Mouse (Mus musculus): ENCODE measurements around the gene AC170998.1.
"Not testable (repeated sequence)": the region's sequence is repeated elsewhere in the genome, so short reads cannot be mapped to it uniquely, and the experiment has no call there.

AC170998.1 gene

DNA sequence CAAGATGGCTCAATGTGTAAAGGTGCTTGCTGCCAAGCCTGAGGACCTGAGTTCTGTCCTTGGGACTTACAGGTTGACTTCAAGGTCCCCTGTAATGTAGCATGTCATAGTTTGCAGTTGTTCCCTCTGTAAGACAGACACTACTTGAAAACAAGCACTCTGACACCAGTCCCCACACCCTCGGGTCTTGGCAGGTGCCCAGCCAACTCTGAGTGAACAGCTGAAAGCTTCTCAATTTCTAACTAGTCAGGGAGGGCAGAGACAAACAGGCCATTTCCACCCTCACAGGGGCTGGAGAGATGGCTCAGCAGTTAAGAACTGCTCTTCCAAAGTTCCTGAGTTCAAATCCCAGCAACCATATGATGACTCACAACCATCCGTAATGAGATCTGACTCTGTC, 31.6 kb downstream of the AC170998.1 start:
- DNase-seq (ENCODE audit: low spot score): no peak

DNA sequence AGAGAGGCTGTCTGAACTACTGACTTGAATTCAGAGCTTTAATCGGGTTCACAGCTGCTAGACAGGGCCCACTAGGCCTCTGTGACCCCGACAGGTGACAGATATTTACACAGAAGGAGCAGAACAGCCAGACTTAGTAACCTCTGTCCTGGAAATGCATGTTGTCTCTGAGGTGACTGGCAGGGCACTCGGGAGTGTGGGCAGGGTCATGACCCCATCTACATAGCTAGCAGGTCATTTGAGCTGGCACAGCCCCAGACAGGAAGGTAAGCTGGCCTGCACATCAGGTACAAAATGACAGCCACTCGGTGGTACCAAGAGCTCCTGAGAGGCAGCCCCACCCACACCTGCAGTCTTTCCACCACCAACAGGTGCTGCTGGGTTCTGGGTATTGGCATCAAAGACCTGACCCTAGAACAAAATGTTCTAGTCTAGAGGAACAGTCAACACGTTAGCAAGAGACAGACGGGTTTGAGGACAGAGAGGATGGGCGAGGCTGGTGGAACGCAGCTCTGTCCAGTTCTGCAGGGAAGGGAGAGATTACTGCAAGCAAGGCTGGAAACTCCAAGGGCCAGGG, 34.9 kb downstream of the AC170998.1 start:
- no peak for DNase-seq (ENCODE audit: low spot score)

DNA sequence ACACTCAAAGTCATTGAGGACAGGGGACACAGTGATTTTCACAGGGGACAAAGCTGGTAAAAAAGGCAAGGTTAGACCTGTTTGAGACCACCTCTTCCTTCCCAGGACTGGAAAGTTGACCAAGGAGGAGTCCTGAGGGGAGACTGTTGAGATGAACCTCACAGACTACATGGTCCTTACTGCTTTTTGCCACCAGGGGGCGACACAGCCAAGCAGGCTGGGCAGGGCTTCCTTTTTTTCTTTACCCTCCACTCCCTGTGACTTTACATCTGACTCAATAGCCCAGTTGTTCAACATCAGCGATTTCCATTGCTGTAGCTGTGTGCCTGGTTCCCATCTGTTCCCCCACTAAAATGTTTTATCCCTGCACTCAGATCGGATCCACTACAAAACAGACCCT, 36.0 kb downstream of the AC170998.1 start:
- peak; percentile 73 for DNase-seq (ENCODE audit: low spot score)

DNA sequence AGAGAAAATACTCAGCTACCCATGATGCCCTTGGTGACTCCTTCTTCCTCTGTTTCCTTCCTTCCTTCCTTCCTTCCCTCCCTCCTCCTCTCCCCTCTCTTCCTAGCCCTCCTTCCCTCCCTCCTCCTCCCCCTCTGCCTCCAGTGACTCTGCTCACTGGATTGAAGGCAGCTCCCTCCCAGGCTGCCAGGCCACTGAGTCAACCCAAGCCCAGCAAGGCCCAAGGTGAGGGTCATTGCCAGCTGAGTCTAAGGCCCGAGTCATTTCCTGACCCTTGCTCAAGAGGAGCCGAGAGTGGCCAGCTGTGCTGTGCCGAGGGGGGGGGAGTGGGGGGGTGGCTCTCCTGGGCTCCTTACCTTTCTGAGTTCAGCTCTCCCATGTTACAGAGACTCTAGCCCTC, 40.3 kb downstream of the AC170998.1 start:
- DNase-seq (ENCODE audit: low spot score): no peak

DNA sequence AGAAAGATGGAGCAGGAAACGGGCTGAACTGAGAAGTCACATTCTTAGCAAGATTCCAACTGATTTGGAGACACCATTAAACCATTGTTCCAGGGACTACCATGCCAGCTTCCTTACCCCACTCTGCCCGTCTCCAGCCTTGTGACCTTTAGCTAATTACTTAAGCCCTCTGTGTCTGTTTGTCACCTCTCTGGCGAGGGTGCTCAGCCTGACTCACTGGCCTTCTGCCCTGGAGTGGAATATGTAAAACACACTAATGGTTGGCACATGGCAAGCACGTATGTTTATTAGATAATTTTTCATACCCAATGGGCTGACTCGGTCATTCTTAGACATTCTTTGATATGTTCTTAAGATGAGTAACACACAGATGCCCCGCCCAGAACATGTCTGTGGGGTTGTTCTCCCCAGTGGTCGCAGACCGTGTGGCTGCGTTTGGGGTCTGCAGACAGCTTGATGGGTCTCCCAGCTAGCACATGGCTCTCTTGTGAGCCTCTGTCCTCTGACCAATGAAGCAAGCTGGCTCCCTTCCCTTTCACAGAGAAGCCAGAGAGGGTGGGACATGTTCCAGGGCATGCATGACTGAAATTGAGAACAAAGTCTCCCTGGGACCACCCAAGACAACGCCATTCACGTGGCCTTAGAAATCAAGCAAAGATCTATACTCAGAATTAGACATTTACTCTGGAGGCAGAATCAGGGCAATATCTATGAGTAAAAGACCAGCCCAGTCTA, 41.1 kb downstream of the AC170998.1 start:
- DNase-seq (ENCODE audit: low spot score): no peak

DNA sequence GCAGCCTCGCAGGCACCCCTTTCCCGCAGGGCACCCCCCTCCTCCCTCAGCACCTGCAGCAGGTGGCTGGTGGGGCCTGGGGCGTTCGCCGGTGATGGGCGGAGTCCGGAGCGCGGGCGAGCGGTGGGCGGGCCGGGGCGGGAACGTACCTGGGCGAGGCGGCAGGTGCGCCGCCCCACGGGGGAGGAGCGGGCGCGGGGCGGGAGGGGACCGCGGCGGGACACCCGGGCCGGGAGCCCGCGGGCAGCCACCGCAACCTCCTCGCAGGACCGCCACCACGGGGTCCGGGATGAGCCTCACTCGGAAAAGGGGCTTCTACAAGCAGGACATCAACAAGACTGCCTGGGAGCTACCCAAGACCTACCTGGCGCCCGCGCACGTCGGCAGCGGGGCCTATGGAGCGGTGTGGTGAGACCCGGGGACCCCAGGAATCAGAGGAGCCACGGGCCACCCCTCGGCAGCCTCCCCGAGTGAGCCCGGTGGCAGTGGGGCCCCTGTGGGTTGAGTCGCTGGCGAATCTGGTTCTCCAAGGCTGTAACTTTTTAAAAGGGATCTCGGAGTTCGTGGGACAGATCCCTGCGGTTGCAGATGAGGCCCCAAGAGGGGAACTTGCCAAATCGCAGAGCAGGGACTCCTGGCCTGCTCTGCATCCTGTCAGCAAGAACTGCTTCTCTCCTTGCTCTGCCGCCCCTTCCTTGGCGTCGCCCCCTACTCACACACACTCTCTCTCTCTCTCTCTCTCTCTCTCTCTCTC, 43.4 kb downstream of the AC170998.1 start, which contains the start of gene Mapk13:
TSS of gene Mapk13 (plus strand) at position 177 of the 754 bp plus-strand sequence.
- DNase-seq (ENCODE audit: low spot score): no peak

DNA sequence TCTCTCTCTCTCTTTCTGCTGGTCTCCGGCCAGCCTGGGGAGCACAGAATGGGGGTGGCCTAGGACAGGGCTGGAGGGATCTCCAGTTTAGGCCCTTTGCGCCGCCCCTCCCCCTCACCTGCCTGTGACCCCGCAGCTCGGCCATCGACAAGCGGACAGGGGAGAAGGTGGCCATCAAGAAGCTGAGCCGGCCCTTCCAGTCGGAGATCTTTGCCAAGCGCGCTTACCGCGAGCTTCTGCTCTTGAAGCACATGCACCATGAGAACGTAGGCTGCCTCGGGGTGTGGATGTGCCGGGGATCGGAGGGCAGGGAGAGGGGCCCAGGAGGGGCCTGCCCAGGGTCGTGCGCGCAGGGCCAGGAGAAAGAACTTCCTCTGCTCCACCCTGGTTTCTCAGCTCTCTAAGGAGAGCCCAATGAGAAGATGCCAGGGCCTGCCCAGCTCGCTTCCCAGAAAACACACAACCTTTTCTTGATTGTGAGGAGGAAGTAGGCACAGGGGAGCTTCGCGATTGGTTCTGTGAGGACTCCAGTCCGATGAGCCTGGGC, 44.1 kb downstream of the AC170998.1 start:
- no peak for DNase-seq (ENCODE audit: low spot score)

DNA sequence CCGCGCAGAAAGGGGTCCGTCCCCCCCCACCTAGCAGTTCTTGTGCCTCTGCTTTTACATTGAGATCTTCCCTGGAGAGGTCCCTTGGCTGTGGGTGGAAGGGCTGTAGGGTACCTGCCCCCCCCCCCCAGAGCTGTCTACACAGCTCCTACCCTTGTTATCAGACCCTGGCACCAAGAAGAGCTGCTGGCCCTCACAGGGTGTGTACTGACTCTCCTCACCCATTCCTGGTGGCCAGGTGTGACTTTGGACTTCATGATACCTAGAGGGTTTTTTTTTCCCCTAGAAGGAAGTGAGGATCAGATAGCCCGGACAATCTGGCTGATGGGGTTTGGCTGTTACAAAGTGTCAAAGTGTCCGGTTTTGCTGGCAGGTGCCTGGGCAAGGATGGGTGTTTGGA, 45.4 kb downstream of the AC170998.1 start:
- no peak for DNase-seq (ENCODE audit: low spot score)

DNA sequence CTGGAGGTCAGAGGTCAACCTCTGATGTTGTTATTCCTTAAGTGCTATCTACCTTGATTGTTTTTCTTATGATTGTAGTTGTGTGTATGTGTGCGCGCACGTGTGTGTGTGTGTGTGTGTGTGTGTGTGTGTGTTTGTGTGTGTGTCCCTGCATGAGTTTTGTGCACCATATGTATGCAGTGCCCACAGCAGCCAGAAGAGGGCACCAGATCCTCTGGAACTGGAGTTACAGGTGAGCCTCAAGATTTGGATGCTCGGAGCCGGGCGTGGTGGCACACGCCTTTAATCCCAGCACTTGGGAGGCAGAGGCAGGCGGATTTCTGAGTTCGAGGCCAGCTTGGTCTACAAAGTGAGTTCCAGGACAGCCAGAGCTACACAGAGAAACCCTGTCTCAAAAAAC, 48.4 kb downstream of the AC170998.1 start:
- DNase-seq (ENCODE audit: low spot score): not testable (repeated sequence)

DNA sequence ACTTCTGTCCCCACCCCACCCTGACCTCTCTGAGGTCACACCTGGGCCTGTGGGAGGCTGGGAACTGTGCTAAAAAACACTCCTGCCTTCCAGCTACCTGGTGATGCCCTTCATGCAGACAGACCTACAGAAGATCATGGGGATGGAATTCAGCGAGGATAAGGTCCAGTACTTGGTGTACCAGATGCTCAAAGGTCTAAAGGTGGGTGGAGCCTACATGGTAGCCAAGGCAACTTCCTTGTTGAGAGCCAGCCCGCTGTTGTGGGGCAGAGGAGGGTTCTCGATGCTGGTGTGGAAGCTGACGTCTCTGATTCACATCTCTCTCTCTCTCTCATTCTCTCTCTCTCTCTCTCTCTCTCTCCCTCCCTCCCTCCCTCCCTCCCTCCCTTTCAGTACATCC, 49.3 kb downstream of the AC170998.1 start:
- DNase-seq (ENCODE audit: low spot score): no peak

All from MN1 (cell line).